Mouse (Mus musculus): ENCODE measurements around the gene Krt20.

Krt20 gene

GRCm38 (mm10) chr11:99437972-99438371 is at the start of gene Krt20:
Gene Krt20 (minus strand): TSS chr11:99438150.
- DNase-seq (ENCODE audit: inconsistent age in 2 of 2, low spot score in 1 of 2), result no peak

GRCm38 (mm10) chr11:99474981-99475380 is 37.0 kb upstream of the Krt20 start:
- no peak for DNase-seq (ENCODE audit: inconsistent age in 2 of 2, low spot score in 1 of 2)

GRCm38 (mm10) chr11:99473433-99473832 is 35.5 kb upstream of the Krt20 start:
- no peak for DNase-seq (ENCODE audit: inconsistent age in 2 of 2, low spot score in 1 of 2)

- DNase-seq (ENCODE audit: inconsistent age in 2 of 2, low spot score in 1 of 2), result no peak
These were observed 34.5 kb upstream of the Krt20 start for GRCm38 (mm10) chr11:99472405-99472804.

- no peak for DNase-seq (ENCODE audit: inconsistent age in 2 of 2, low spot score in 1 of 2)
These were observed 34.0 kb upstream of the Krt20 start for GRCm38 (mm10) chr11:99471946-99472345.

GRCm38 (mm10) chr11:99469228-99469627 is 31.3 kb upstream of the Krt20 start:
- no peak for DNase-seq (ENCODE audit: inconsistent age in 2 of 2, low spot score in 1 of 2)

GRCm38 (mm10) chr11:99468566-99468965 is 30.6 kb upstream of the Krt20 start:
- no peak for DNase-seq (ENCODE audit: inconsistent age in 2 of 2, low spot score in 1 of 2)

GRCm38 (mm10) chr11:99466316-99466715 is 28.4 kb upstream of the Krt20 start:
- DNase-seq (ENCODE audit: inconsistent age in 2 of 2, low spot score in 1 of 2), result peak in 1 of 2 experiments; percentile 20

GRCm38 (mm10) chr11:99464836-99465235 is 26.9 kb upstream of the Krt20 start:
- DNase-seq (ENCODE audit: inconsistent age in 2 of 2, low spot score in 1 of 2), result peak; percentile 73 to 94

- DNase-seq (ENCODE audit: inconsistent age in 2 of 2, low spot score in 1 of 2), result peak; percentile 48 to 85
These were observed 25.2 kb upstream of the Krt20 start for GRCm38 (mm10) chr11:99463155-99463554.

GRCm38 (mm10) chr11:99461736-99462135 is 23.8 kb upstream of the Krt20 start:
- DNase-seq (ENCODE audit: inconsistent age in 2 of 2, low spot score in 1 of 2), result no peak

- no peak for DNase-seq (ENCODE audit: inconsistent age in 2 of 2, low spot score in 1 of 2)
These were observed 20.9 kb upstream of the Krt20 start for GRCm38 (mm10) chr11:99458887-99459286.

- no peak for DNase-seq (ENCODE audit: inconsistent age in 2 of 2, low spot score in 1 of 2)
These were observed 16.8 kb upstream of the Krt20 start for GRCm38 (mm10) chr11:99454759-99455158.

- no peak for DNase-seq (ENCODE audit: inconsistent age in 2 of 2, low spot score in 1 of 2)
These were observed 16.1 kb upstream of the Krt20 start for GRCm38 (mm10) chr11:99454044-99454443.

GRCm38 (mm10) chr11:99448769-99449168 is 10.8 kb upstream of the Krt20 start:
- no peak for DNase-seq (ENCODE audit: inconsistent age in 2 of 2, low spot score in 1 of 2)

- DNase-seq (ENCODE audit: inconsistent age in 2 of 2, low spot score in 1 of 2), result no peak
These were observed 3.3 kb upstream of the Krt20 start for GRCm38 (mm10) chr11:99441220-99441619.

- DNase-seq (ENCODE audit: inconsistent age in 2 of 2, low spot score in 1 of 2), result no peak
These were observed 1.5 kb upstream of the Krt20 start for GRCm38 (mm10) chr11:99439465-99439864.

- DNase-seq (ENCODE audit: inconsistent age in 2 of 2, low spot score in 1 of 2), result no peak
These were observed 1.3 kb downstream of the Krt20 start for GRCm38 (mm10) chr11:99436625-99437024.

- DNase-seq (ENCODE audit: inconsistent age in 2 of 2, low spot score in 1 of 2), result peak; percentile 4 to 25
These were observed 7.3 kb downstream of the Krt20 start for GRCm38 (mm10) chr11:99430670-99431069.

- no peak for DNase-seq (ENCODE audit: inconsistent age in 2 of 2, low spot score in 1 of 2)
These were observed 15.8 kb downstream of the Krt20 start, which contains the start of gene Krt12 for GRCm38 (mm10) chr11:99422159-99422558. Gene Krt12 (minus strand): TSS chr11:99422259.

- no peak for DNase-seq (ENCODE audit: inconsistent age in 2 of 2, low spot score in 1 of 2)
These were observed 17.4 kb downstream of the Krt20 start for GRCm38 (mm10) chr11:99420586-99420985.

- DNase-seq (ENCODE audit: inconsistent age in 2 of 2, low spot score in 1 of 2), result no peak
These were observed 20.1 kb downstream of the Krt20 start for GRCm38 (mm10) chr11:99417819-99418218.

- DNase-seq (ENCODE audit: inconsistent age in 2 of 2, low spot score in 1 of 2), result no peak
These were observed 21.0 kb downstream of the Krt20 start for GRCm38 (mm10) chr11:99416902-99417301.

Measured in adrenal gland, adult (tissue).